Mouse (Mus musculus) liver, adult 2 months (tissue): Measurements from ENCODE around the gene Cpne8.

Experiments used
- CTCF ChIP-seq: fragments of 200-500 bp; IDR thresholded peaks from 2 replicates; pipeline ENCODE4 v1.5.1; 2011; ENCODE audit warnings: low read depth, low read length, control low read depth
- POLR2A ChIP-seq: fragments of 200-500 bp; IDR thresholded peaks from 2 replicates; pipeline ENCODE4 v1.6.1; 2011; ENCODE audit warnings: low read length, control low read depth; ENCODE audit not compliant: insufficient read depth; ENCODE audit errors: extremely low read depth

DNA sequence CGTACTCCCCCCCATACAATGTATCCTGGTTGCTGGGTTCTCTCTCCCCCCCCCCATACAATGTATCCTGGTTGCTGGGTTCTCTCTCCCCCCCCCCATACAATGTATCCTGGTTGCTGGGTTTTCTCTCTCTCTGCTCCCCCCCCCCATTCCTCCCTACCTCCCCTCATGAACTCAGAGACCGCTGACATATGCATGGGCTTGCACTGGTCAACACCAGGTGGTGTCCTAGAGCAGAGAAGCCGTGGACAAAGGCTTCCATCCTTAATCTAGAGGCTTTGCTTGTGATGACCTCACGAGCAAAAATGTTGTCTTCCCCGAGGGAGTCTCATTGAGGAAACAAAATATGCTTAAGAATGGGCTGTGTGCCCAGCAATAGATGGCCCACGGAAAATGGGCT lies 187.7 kb downstream of the Cpne8 start:
- TF ChIP-seq POLR2A, result no peak
- no peak for TF ChIP-seq CTCF
